Mouse (Mus musculus): ENCODE measurements around the gene Rpl19. TPM values are rescaled to one million over a fixed set of nuclear protein-coding genes. Genes with fewer than 3 reads are reported as not detected.

Gene Rpl19
- polyA plus RNA-seq, 1 experiment from 2014 or later = 1,012 TPM

GRCm38 (mm10) chr11:97987551-97988526, 38.7 kb upstream of the Rpl19 start:
- Histone ChIP-seq H3K9ac (peak overlapping the region; percentile 77), H3K4me3 (peak overlapping the region; percentile 82), H3K4me2 (replicated peaks) (peak overlapping the region; percentile 88), H3K4me1 (peaks cover 19% of the 10 kb centered on the region), H3K9me3 (no peaks in the 10 kb centered on the region), H3K36me3 (no peaks in the 10 kb centered on the region), H3K27me3 (peaks cover 37% of the 10 kb centered on the region), H3K27ac (peak overlapping the region; percentile 75; the same call in 1 of the 2 replicates)
- under 1% methylated on average over 42 of the region's 42 CpGs for WGBS
- peak; percentile 79 for ATAC-seq (ENCODE audit: low FRiP score, low read depth)

GRCm38 (mm10) chr11:97988530-97989096, 37.9 kb upstream of the Rpl19 start:
- WGBS = under 1% methylated on average over 26 of the region's 26 CpGs
- ATAC-seq (ENCODE audit: low FRiP score, low read depth) = peak; percentile 82
- peak overlapping the region; percentile 88 for H3K4me2 ChIP-seq (replicated peaks)
- H3K36me3 ChIP-seq = no peaks in the 10 kb centered on the region
- H3K27ac ChIP-seq = peak overlapping the region; percentile 75; the same call in 1 of the 2 replicates
- peaks cover 37% of the 10 kb centered on the region for H3K27me3 ChIP-seq
- H3K9me3 ChIP-seq = no peaks in the 10 kb centered on the region
- peak overlapping the region; percentile 82 for H3K4me3 ChIP-seq
- H3K9ac ChIP-seq = peak overlapping the region; percentile 77
- H3K4me1 ChIP-seq = peaks cover 19% of the 10 kb centered on the region

- ATAC-seq (ENCODE audit: low FRiP score, low read depth) = no peak
- H3K4me2 ChIP-seq (replicated peaks) = peak overlapping the region; percentile 92
- 0 out of 2 replicates have a peak, but pooled peaks cover 11% of the 10 kb centered on the region for H3K27me3 ChIP-seq
- no peaks in the 10 kb centered on the region for H3K36me3 ChIP-seq
- no peak overlapping the region for H3K9ac ChIP-seq
- H3K4me1 ChIP-seq = peaks cover 26% of the 10 kb centered on the region
- H3K4me3 ChIP-seq = peak overlapping the region; percentile 54
- no peak overlapping the region for H3K27ac ChIP-seq
- no peaks in the 10 kb centered on the region for H3K9me3 ChIP-seq
- 7% methylated on average over 13 of the region's 13 CpGs for WGBS
Observed at GRCm38 (mm10) chr11:97994539-97995100, 31.9 kb upstream of the Rpl19 start.

- Histone ChIP-seq H3K4me3 (peak within 1 kb of the TSS; percentile 54), H3K9ac (peak within 1 kb of the TSS; percentile 67), H3K27ac (no peak within 1 kb of the TSS), H3K4me1 (peaks cover 21% of the 10 kb centered on the region), H3K36me3 (no peaks in the 10 kb centered on the region), H3K4me2 (replicated peaks) (peak within 1 kb of the TSS; percentile 92), H3K9me3 (no peaks in the 10 kb centered on the region), H3K27me3 (peaks cover 18% of the 10 kb centered on the region)
- 1% methylated on average over 26 of the region's 26 CpGs for WGBS
- ATAC-seq (ENCODE audit: low FRiP score, low read depth) = peak; percentile 42; the same call in 1 of the 2 replicates
Observed at GRCm38 (mm10) chr11:97995564-97996288, 30.8 kb upstream of the Rpl19 start, which contains the start of gene Arl5c. Gene Arl5c (minus strand): TSS chr11:97996181.

GRCm38 (mm10) chr11:97996691-97997090, 29.8 kb upstream of the Rpl19 start:
- ATAC-seq (ENCODE audit: low FRiP score, low read depth) = no peak
- peaks cover 21% of the 10 kb centered on the region for H3K4me1 ChIP-seq
- H3K9me3 ChIP-seq = no peaks in the 10 kb centered on the region
- H3K27me3 ChIP-seq = peaks cover 28% of the 10 kb centered on the region
- H3K27ac ChIP-seq = no peak overlapping the region
- no peak overlapping the region for H3K4me2 ChIP-seq (replicated peaks)
- WGBS = 72% methylated on average over 1 of the region's 1 CpGs
- H3K36me3 ChIP-seq = no peaks in the 10 kb centered on the region
- no peak overlapping the region for H3K4me3 ChIP-seq
- no peak overlapping the region for H3K9ac ChIP-seq

GRCm38 (mm10) chr11:97997387-97997960, 29.0 kb upstream of the Rpl19 start:
- WGBS = 72% methylated on average over 8 of the region's 8 CpGs
- Histone ChIP-seq H3K9ac (no peak overlapping the region), H3K27ac (no peak overlapping the region), H3K27me3 (peaks cover 34% of the 10 kb centered on the region), H3K36me3 (no peaks in the 10 kb centered on the region), H3K9me3 (no peaks in the 10 kb centered on the region), H3K4me2 (replicated peaks) (no peak overlapping the region), H3K4me3 (no peak overlapping the region), H3K4me1 (peaks cover 28% of the 10 kb centered on the region)
- ATAC-seq (ENCODE audit: low FRiP score, low read depth) = no peak

- 70% methylated on average over 11 of the region's 11 CpGs for WGBS
- no peak overlapping the region for H3K27ac ChIP-seq
- H3K4me3 ChIP-seq = no peak overlapping the region
- peaks cover 39% of the 10 kb centered on the region for H3K27me3 ChIP-seq
- H3K4me1 ChIP-seq = peaks cover 35% of the 10 kb centered on the region
- ATAC-seq (ENCODE audit: low FRiP score, low read depth) = no peak
- peaks cover 5% of the 10 kb centered on the region for H3K36me3 ChIP-seq
- no peaks in the 10 kb centered on the region for H3K9me3 ChIP-seq
- H3K9ac ChIP-seq = no peak overlapping the region
- no peak overlapping the region for H3K4me2 ChIP-seq (replicated peaks)
Observed at GRCm38 (mm10) chr11:97998074-97998793, 28.3 kb upstream of the Rpl19 start.

GRCm38 (mm10) chr11:97998898-97999608, 27.5 kb upstream of the Rpl19 start:
- ATAC-seq (ENCODE audit: low FRiP score, low read depth) = no peak
- Histone ChIP-seq H3K36me3 (peaks cover 8% of the 10 kb centered on the region), H3K27ac (no peak overlapping the region), H3K4me2 (replicated peaks) (no peak overlapping the region), H3K9me3 (no peaks in the 10 kb centered on the region), H3K27me3 (peaks cover 39% of the 10 kb centered on the region), H3K4me3 (no peak overlapping the region), H3K4me1 (peaks cover 43% of the 10 kb centered on the region), H3K9ac (no peak overlapping the region)
- 66% methylated on average over 7 of the region's 7 CpGs for WGBS

GRCm38 (mm10) chr11:97999748-98000147, 26.8 kb upstream of the Rpl19 start:
- H3K4me3 ChIP-seq = no peak overlapping the region
- WGBS = 64% methylated on average over 5 of the region's 5 CpGs
- ATAC-seq (ENCODE audit: low FRiP score, low read depth) = no peak
- H3K9ac ChIP-seq = no peak overlapping the region
- no peaks in the 10 kb centered on the region for H3K9me3 ChIP-seq
- peaks cover 41% of the 10 kb centered on the region for H3K4me1 ChIP-seq
- no peak overlapping the region for H3K27ac ChIP-seq
- no peak overlapping the region for H3K4me2 ChIP-seq (replicated peaks)
- peaks cover 38% of the 10 kb centered on the region for H3K27me3 ChIP-seq
- peaks cover 15% of the 10 kb centered on the region for H3K36me3 ChIP-seq

- Histone ChIP-seq H3K36me3 (peaks cover 23% of the 10 kb centered on the region), H3K9me3 (no peaks in the 10 kb centered on the region), H3K27me3 (peaks cover 37% of the 10 kb centered on the region), H3K4me2 (replicated peaks) (no peak overlapping the region), H3K4me1 (peaks cover 33% of the 10 kb centered on the region), H3K27ac (no peak overlapping the region), H3K4me3 (no peak overlapping the region), H3K9ac (no peak overlapping the region)
- no peak for ATAC-seq (ENCODE audit: low FRiP score, low read depth)
- WGBS = 17% methylated on average over 7 of the region's 7 CpGs
Observed at GRCm38 (mm10) chr11:98000378-98001140, 26.0 kb upstream of the Rpl19 start.

Measured in limb, embryonic 13.5 days (tissue).